Comparison of ENCODE assay signal across 14 mouse cellular contexts in the genomic region with DNA sequence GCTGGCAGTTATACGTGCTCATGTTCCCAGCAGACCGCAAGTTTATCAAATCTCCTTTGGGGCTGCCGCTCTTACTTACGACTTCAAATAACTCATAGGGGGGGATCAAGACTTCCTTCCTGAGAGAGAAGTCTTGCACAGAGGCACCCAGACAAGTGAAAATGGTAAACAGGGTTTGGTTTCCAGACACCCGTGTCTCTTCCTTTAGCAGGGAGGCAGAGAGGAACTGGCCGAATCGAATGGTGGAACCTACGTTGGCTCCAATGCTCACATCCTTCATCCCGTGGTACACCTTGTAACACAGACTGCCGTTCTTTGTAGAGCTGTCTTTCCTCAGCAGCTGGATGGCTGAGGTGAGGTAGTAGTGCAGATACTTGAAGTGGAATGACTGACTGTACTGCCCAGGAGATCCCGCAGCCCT. TPM values are rescaled to one million over a fixed set of nuclear protein-coding genes. Genes with fewer than 3 reads are reported as not detected.
DNase-seq lines count a peak whose midpoint lies in the region; ATAC-seq and TF ChIP-seq lines count a peak whose summit lies in the region.
"Had no signal": no experiment of that assay in that cellular context is flagged by ENCODE, and none has a peak within 500 bp of the region (broad histone marks: within the 10 kb centered on the region; RNA-seq: fewer than 3 reads in every experiment).

No protein-coding gene starts in this region.

- H3K27ac ChIP-seq in heart, embryonic 15.5 days: peak overlapping the region; percentile 95; the same call in 1 of the 2 replicates
- no peak overlapping the region for H3K27ac ChIP-seq in heart, adult 2 months
- H3K27ac ChIP-seq in midbrain, embryonic 16.5 days (ENCODE audit: low read length): no peak overlapping the region
- H3K27ac ChIP-seq: embryonic facial prominence, embryonic 13.5 days; forebrain, embryonic 15.5 days had no signal

- H3K79me2 ChIP-seq in heart, adult 2 months (replicated peaks; ENCODE audit: control insufficient read depth, insufficient read depth, low read length): no peaks in the 10 kb centered on the region

- DNase-seq in heart, adult 2 months: no peak
- DNase-seq in thymus, adult 18-20 months: peak; percentile 48 to 79
- DNase-seq in embryo, embryonic 9.5 days (ENCODE audit: extremely low spot score): no peak
- DNase-seq in frontal cortex, postnatal 10 days (ENCODE audit: low spot score in 2 of 2): no peak
- DNase-seq: cerebellum, postnatal 10 days; kidney, postnatal 14 days had no signal

- no peak for TF ChIP-seq CTCF in heart, adult 2 months (IDR thresholded peaks at IDR 0.05)

- TF ChIP-seq EP300 in heart, adult 2 months (IDR thresholded peaks at IDR 0.05; ENCODE audit: insufficient read depth, low read depth, low read length): no peak

- peak overlapping the region; percentile 64; the same call in 1 of the 2 replicates for H3K4me2 ChIP-seq in heart, embryonic 15.5 days
- H3K4me2 ChIP-seq in midbrain, embryonic 16.5 days (ENCODE audit: low read length): no peak overlapping the region
- H3K4me2 ChIP-seq: embryonic facial prominence, embryonic 13.5 days; forebrain, embryonic 15.5 days had no signal

- H3K4me1 ChIP-seq in heart, embryonic 15.5 days (replicated peaks): peaks cover 39% of the 10 kb centered on the region
- H3K4me1 ChIP-seq in heart, adult 2 months (ENCODE audit: control insufficient read depth, insufficient read depth, low read length): peaks cover 6% of the 10 kb centered on the region
- H3K4me1 ChIP-seq in midbrain, embryonic 16.5 days (ENCODE audit: control insufficient read depth, insufficient read depth, low read length): peaks cover 3% of the 10 kb centered on the region; the same call in 1 of the 2 replicates

- no peaks in the 10 kb centered on the region for H3K27me3 ChIP-seq in heart, embryonic 15.5 days
- H3K27me3 ChIP-seq in heart, adult 2 months (ENCODE audit: control insufficient read depth, insufficient read depth, low read length): no peaks in the 10 kb centered on the region
- no peaks in the 10 kb centered on the region for H3K27me3 ChIP-seq in midbrain, embryonic 16.5 days (ENCODE audit: control insufficient read depth, insufficient read depth, low read depth, low read length)
- H3K27me3 ChIP-seq: embryonic facial prominence, embryonic 13.5 days; forebrain, embryonic 15.5 days had no signal

- intact Hi-C loops in heart, adult 2 months (cut with DNase I): no loop called here

- no peak overlapping the region for H3K9ac ChIP-seq in heart, embryonic 15.5 days
- no peak overlapping the region for H3K9ac ChIP-seq in heart, adult 2 months (ENCODE audit: low read depth, low read length)
- H3K9ac ChIP-seq in midbrain, embryonic 16.5 days (ENCODE audit: low read depth, low read length): no peak overlapping the region
- H3K9ac ChIP-seq: embryonic facial prominence, embryonic 13.5 days; forebrain, embryonic 15.5 days had no signal

- ATAC-seq in heart, embryonic 15.5 days (replicated peaks; ENCODE audit: insufficient number of reproducible peaks, insufficient read depth, low FRiP score, low read depth): no peak
- ATAC-seq in CD4-positive, CD25-positive, alpha-beta regulatory T cell, adult 4 months: peak; percentile 60
- ATAC-seq in inflammation-experienced regulatory T-cells, adult 6 months: peak; percentile 39
- no peak for ATAC-seq in midbrain, embryonic 16.5 days
- ATAC-seq: forebrain, embryonic 15.5 days had no signal

- H3K4me3 ChIP-seq in heart, embryonic 15.5 days: no peak overlapping the region
- no peak overlapping the region for H3K4me3 ChIP-seq in heart, adult 2 months
- H3K4me3 ChIP-seq in midbrain, embryonic 16.5 days (ENCODE audit: low read depth, low read length): no peak overlapping the region
- H3K4me3 ChIP-seq: embryonic facial prominence, embryonic 13.5 days; forebrain, embryonic 15.5 days had no signal

- H3K9me3 ChIP-seq in heart, embryonic 15.5 days (replicated peaks): no peaks in the 10 kb centered on the region
- no peaks in the 10 kb centered on the region for H3K9me3 ChIP-seq in midbrain, embryonic 16.5 days (replicated peaks; ENCODE audit: control insufficient read depth, low read length, poor library complexity, severe bottlenecking)
- H3K9me3 ChIP-seq: embryonic facial prominence, embryonic 13.5 days; forebrain, embryonic 15.5 days had no signal

- TF ChIP-seq POLR2A in heart, adult 2 months (IDR thresholded peaks at IDR 0.05; ENCODE audit: insufficient read depth, low read depth, low read length): no peak

- no peaks in the 10 kb centered on the region for H3K36me3 ChIP-seq in heart, embryonic 15.5 days
- H3K36me3 ChIP-seq in heart, adult 2 months (ENCODE audit: control insufficient read depth, insufficient read depth, low read length): no peaks in the 10 kb centered on the region
- no peaks in the 10 kb centered on the region for H3K36me3 ChIP-seq in midbrain, embryonic 16.5 days (ENCODE audit: control insufficient read depth, insufficient read depth, low read length)
- H3K36me3 ChIP-seq: embryonic facial prominence, embryonic 13.5 days; forebrain, embryonic 15.5 days had no signal

- 69% methylated on average over 11 of the region's 11 CpGs for WGBS in heart, embryonic 15.5 days
- 62% methylated on average over 11 of the region's 11 CpGs for WGBS in heart, adult 2 months
- 91% methylated on average over 11 of the region's 11 CpGs for WGBS in midbrain, embryonic 16.5 days

RNA-seq across cellular contexts. Expression of a gene that starts 3.2 kb away (rescaled TPM):
- polyA plus RNA-seq in heart, embryonic 15.5 days (2015; fragmentation: Nextera tagmentation; extraction: Ambion mirVana): 14.4 and 16.5 TPM in 2 replicates
- total RNA-seq in heart, adult 2 months (2021): 10 to 100 TPM; 16.3 to 19.6 TPM
- 12.8 and 19.9 TPM in 2 replicates for polyA plus RNA-seq in heart, adult 2 months (2012; rRNA removed)
- 1 to 10 TPM; 3.7 to 5.7 TPM for polyA plus RNA-seq in CD4-positive, CD25-positive, alpha-beta regulatory T cell, adult 4 months (2017; shearing (Covaris generic))
- polyA plus RNA-seq in inflammation-experienced regulatory T-cells, adult 6 months (2017; shearing (Covaris generic)): 1 to 10 TPM in 2 of 3 experiments, not detected in 1; 1.5 to 2.3 TPM
- 0.19 and 0.20 TPM in 2 replicates for polyA plus RNA-seq in midbrain, embryonic 16.5 days (2015; fragmentation: Nextera tagmentation; extraction: Ambion mirVana)

RNA-seq across cellular contexts. Expression of a gene that starts 19.1 kb away (rescaled TPM):
- polyA plus RNA-seq in heart, embryonic 15.5 days (2015; fragmentation: Nextera tagmentation; extraction: Ambion mirVana): 0.30 TPM in 1 of 2 replicates, not detected in the other
- total RNA-seq in heart, adult 2 months (2021): not detected
- polyA plus RNA-seq in heart, adult 2 months (2012; rRNA removed): 0.04 TPM in 1 of 2 replicates, not detected in the other
- not detected for polyA plus RNA-seq in CD4-positive, CD25-positive, alpha-beta regulatory T cell, adult 4 months (2017; shearing (Covaris generic))
- polyA plus RNA-seq in inflammation-experienced regulatory T-cells, adult 6 months (2017; shearing (Covaris generic)): under 1 TPM in 1 of 3 experiments, not detected in 2; 0.82 TPM
- polyA plus RNA-seq in midbrain, embryonic 16.5 days (2015; fragmentation: Nextera tagmentation; extraction: Ambion mirVana): 1.2 and 1.8 TPM in 2 replicates
- total RNA-seq: liver, adult 2 months had no signal
- polyA plus RNA-seq: forebrain, embryonic 15.5 days; liver, adult 2 months had no signal

RNA-seq across cellular contexts. Expression of a gene that starts 21.3 kb away (rescaled TPM):
- 595 and 619 TPM in 2 replicates for polyA plus RNA-seq in heart, embryonic 15.5 days (2015; fragmentation: Nextera tagmentation; extraction: Ambion mirVana)
- total RNA-seq in heart, adult 2 months (2021): 100 to 1,000 TPM; 409 to 433 TPM
- 1,071 and 1,296 TPM in 2 replicates for polyA plus RNA-seq in heart, adult 2 months (2012; rRNA removed)
- polyA plus RNA-seq in CD4-positive, CD25-positive, alpha-beta regulatory T cell, adult 4 months (2017; shearing (Covaris generic)): not detected
- polyA plus RNA-seq in inflammation-experienced regulatory T-cells, adult 6 months (2017; shearing (Covaris generic)): not detected
- polyA plus RNA-seq in midbrain, embryonic 16.5 days (2015; fragmentation: Nextera tagmentation; extraction: Ambion mirVana): 11.2 and 16.3 TPM in 2 replicates
- total RNA-seq: megakaryocyte progenitor cell, adult 5-6 weeks had no signal

RNA-seq across cellular contexts. Expression of a gene that starts 26.3 kb away (rescaled TPM):
- polyA plus RNA-seq in heart, embryonic 15.5 days (2015; fragmentation: Nextera tagmentation; extraction: Ambion mirVana): 60.4 and 66.9 TPM in 2 replicates
- 10 to 100 TPM; 67.6 to 68.1 TPM for total RNA-seq in heart, adult 2 months (2021)
- polyA plus RNA-seq in heart, adult 2 months (2012; rRNA removed): 28.7 and 28.9 TPM in 2 replicates
- 10 to 100 TPM; 58.3 to 63.6 TPM for polyA plus RNA-seq in CD4-positive, CD25-positive, alpha-beta regulatory T cell, adult 4 months (2017; shearing (Covaris generic))
- 10 to 100 TPM; 48.1 to 74.9 (median 72.6) TPM for polyA plus RNA-seq in inflammation-experienced regulatory T-cells, adult 6 months (2017; shearing (Covaris generic))
- 74.2 and 80.5 TPM in 2 replicates for polyA plus RNA-seq in midbrain, embryonic 16.5 days (2015; fragmentation: Nextera tagmentation; extraction: Ambion mirVana)

RNA-seq across cellular contexts. Expression of a gene that starts 26.9 kb away (rescaled TPM):
- polyA plus RNA-seq in heart, embryonic 15.5 days (2015; fragmentation: Nextera tagmentation; extraction: Ambion mirVana): 1.3 and 1.9 TPM in 2 replicates
- 1 to 10 TPM in 1 of 2 experiments, under 1 TPM in 1; 0.44 to 1.8 TPM for total RNA-seq in heart, adult 2 months (2021)
- polyA plus RNA-seq in heart, adult 2 months (2012; rRNA removed): 0.59 and 0.61 TPM in 2 replicates
- polyA plus RNA-seq in CD4-positive, CD25-positive, alpha-beta regulatory T cell, adult 4 months (2017; shearing (Covaris generic)): 1 to 10 TPM; 2.1 to 5.2 TPM
- 1 to 10 TPM in 1 of 3 experiments, under 1 TPM in 2; 0.44 to 2.3 (median 0.62) TPM for polyA plus RNA-seq in inflammation-experienced regulatory T-cells, adult 6 months (2017; shearing (Covaris generic))
- 0.85 and 1.1 TPM in 2 replicates for polyA plus RNA-seq in midbrain, embryonic 16.5 days (2015; fragmentation: Nextera tagmentation; extraction: Ambion mirVana)

Comparison
In these comparisons a context has a peak if more than half of its experiments do, and no peak if none do; other contexts are left out.
1. ATAC-seq: peak in CD4-positive, CD25-positive, alpha-beta regulatory T cell, adult 4 months (single experiment) and inflammation-experienced regulatory T-cells, adult 6 months (single experiment); none in heart, embryonic 15.5 days (single experiment) and midbrain, embryonic 16.5 days (single experiment).
2. DNase-seq: peak in thymus, adult 18-20 months (2 of 2); none in heart, adult 2 months (0 of 2), embryo, embryonic 9.5 days (single experiment) and frontal cortex, postnatal 10 days (0 of 2).
3. RNA of a gene that starts 21.3 kb away (polyA plus RNA-seq): 1,071 to 1,296 TPM in heart, adult 2 months and 595 to 619 TPM in heart, embryonic 15.5 days; 11.2 to 16.3 TPM in midbrain, embryonic 16.5 days, not detected in CD4-positive, CD25-positive, alpha-beta regulatory T cell, adult 4 months and not detected in inflammation-experienced regulatory T-cells, adult 6 months; every median in the first group is over 10 times any median in the second.